ENCODE assay signal across 30 mouse cellular contexts in genomic region chr5:27423766-27424165, GRCm38 (mm10).
DNase-seq lines count a peak whose midpoint lies in the region; ATAC-seq and TF ChIP-seq lines count a peak whose summit lies in the region.
"Had no signal": no experiment of that assay in that cellular context is flagged by ENCODE, and none has a peak within 500 bp of the region (broad histone marks: within the 10 kb centered on the region; RNA-seq: fewer than 3 reads in every experiment).

No protein-coding gene starts in this region.

- no peak for TF ChIP-seq POLR2A in cerebellum, adult 2 months (IDR thresholded peaks at IDR 0.05; ENCODE audit: borderline replicate concordance, insufficient read depth, low read length)

- no peaks in the 10 kb centered on the region for H3K9me3 ChIP-seq in embryonic facial prominence, embryonic 14.5 days (ENCODE audit: control insufficient read depth, low read length)
- no peaks in the 10 kb centered on the region for H3K9me3 ChIP-seq in hindbrain, postnatal 0 days (ENCODE audit: low read length)
- H3K9me3 ChIP-seq in liver, embryonic 12.5 days (replicated peaks): no peaks in the 10 kb centered on the region
- H3K9me3 ChIP-seq: embryonic facial prominence, embryonic 13.5 days; forebrain, embryonic 12.5 days; kidney, embryonic 15.5 days; limb, embryonic 10.5 days; limb, embryonic 15.5 days had no signal

- no peaks in the 10 kb centered on the region for H3K27me3 ChIP-seq in cerebellum, adult 2 months (ENCODE audit: control insufficient read depth, insufficient read depth, low read length)
- no peaks in the 10 kb centered on the region for H3K27me3 ChIP-seq in embryonic facial prominence, embryonic 14.5 days (replicated peaks; ENCODE audit: control insufficient read depth, insufficient read depth, low read length)
- no peaks in the 10 kb centered on the region for H3K27me3 ChIP-seq in hindbrain, postnatal 0 days (ENCODE audit: insufficient read depth, low read length)
- no peaks in the 10 kb centered on the region for H3K27me3 ChIP-seq in liver, embryonic 12.5 days (replicated peaks)
- H3K27me3 ChIP-seq: CH12.LX; embryonic facial prominence, embryonic 13.5 days; forebrain, embryonic 12.5 days; kidney, embryonic 15.5 days; limb, embryonic 15.5 days had no signal

- peak overlapping the region; percentile 13; the same call in 1 of the 2 replicates for H3K27ac ChIP-seq in cerebellum, adult 2 months (ENCODE audit: insufficient read depth, low read length)
- peak overlapping the region; percentile 72; the same call in 1 of the 2 replicates for H3K27ac ChIP-seq in layer of hippocampus, adult 2 months
- H3K27ac ChIP-seq in embryonic facial prominence, embryonic 14.5 days (replicated peaks; ENCODE audit: low read depth, low read length): no peak overlapping the region
- peak overlapping the region; percentile 54; the same call in 1 of the 2 replicates for H3K27ac ChIP-seq in hindbrain, postnatal 0 days
- no peak overlapping the region for H3K27ac ChIP-seq in liver, embryonic 12.5 days
- H3K27ac ChIP-seq: embryonic facial prominence, embryonic 13.5 days; forebrain, embryonic 12.5 days; kidney, embryonic 15.5 days; limb, embryonic 10.5 days; limb, embryonic 15.5 days; liver, embryonic 14.5 days; macrophage had no signal

- H3K4me3 ChIP-seq in cerebellum, adult 2 months (replicated peaks; ENCODE audit: insufficient read depth, low read depth, low read length): no peak overlapping the region
- no peak overlapping the region for H3K4me3 ChIP-seq in layer of hippocampus, adult 2 months
- no peak overlapping the region for H3K4me3 ChIP-seq in embryonic facial prominence, embryonic 14.5 days (ENCODE audit: low read depth, low read length)
- H3K4me3 ChIP-seq in hindbrain, postnatal 0 days (ENCODE audit: low read length): no peak overlapping the region
- no peak overlapping the region for H3K4me3 ChIP-seq in liver, embryonic 12.5 days
- H3K4me3 ChIP-seq: embryonic facial prominence, embryonic 13.5 days; forebrain, embryonic 12.5 days; kidney, embryonic 15.5 days; limb, embryonic 10.5 days; limb, embryonic 15.5 days had no signal

- H3K4me2 ChIP-seq in embryonic facial prominence, embryonic 14.5 days (ENCODE audit: low read depth, low read length): no peak overlapping the region
- H3K4me2 ChIP-seq in hindbrain, postnatal 0 days (ENCODE audit: low read depth, low read length): no peak overlapping the region
- H3K4me2 ChIP-seq in liver, embryonic 12.5 days: no peak overlapping the region
- H3K4me2 ChIP-seq: embryonic facial prominence, embryonic 13.5 days; forebrain, embryonic 12.5 days; heart, embryonic 11.5 days; kidney, embryonic 15.5 days; limb, embryonic 15.5 days had no signal

- no peaks in the 10 kb centered on the region for H3K36me3 ChIP-seq in embryonic facial prominence, embryonic 14.5 days (ENCODE audit: control insufficient read depth, insufficient read depth, low read length)
- no peaks in the 10 kb centered on the region for H3K36me3 ChIP-seq in hindbrain, postnatal 0 days (ENCODE audit: insufficient read depth, low read length)
- no peaks in the 10 kb centered on the region for H3K36me3 ChIP-seq in liver, embryonic 12.5 days
- H3K36me3 ChIP-seq: embryonic facial prominence, embryonic 13.5 days; forebrain, embryonic 12.5 days; kidney, embryonic 15.5 days; limb, embryonic 10.5 days; limb, embryonic 15.5 days had no signal

- 26% methylated on average over 3 of the region's 3 CpGs for WGBS in cerebellum, adult 2 months
- 42% methylated on average over 3 of the region's 3 CpGs for WGBS in embryonic facial prominence, embryonic 14.5 days
- 40% methylated on average over 3 of the region's 3 CpGs for WGBS in hindbrain, postnatal 0 days
- WGBS in liver, embryonic 12.5 days (ENCODE audit: insufficient replicate concordance): 48% methylated on average over 3 of the region's 3 CpGs

- DNase-seq in cerebellum, adult 2 months: no peak
- DNase-seq in cerebellum, postnatal 14 days: no peak
- no peak for DNase-seq in layer of hippocampus, adult 2 months (ENCODE audit: low spot score in 2 of 2)
- no peak for DNase-seq in layer of hippocampus, adult 8-10 months (ENCODE audit: low spot score in 2 of 2)
- peak; percentile 30 for DNase-seq in embryonic facial prominence, embryonic 14.5 days (ENCODE audit: low spot score)
- no peak for DNase-seq in hindbrain, postnatal 0 days (ENCODE audit: low spot score)
- DNase-seq: adrenal gland, adult 2 months; adrenal gland, postnatal 36 days; cerebellum, postnatal 25 days; gastrocnemius, postnatal 14 days; heart, postnatal 36 days; kidney, adult 11 months; kidney, postnatal 25 days; lung, adult 2 months; lung, postnatal 10 days; right cerebral cortex, postnatal 25 days; thymus, postnatal 14 days had no signal

- no peak for TF ChIP-seq CTCF in cerebellum, adult 2 months (IDR thresholded peaks at IDR 0.05; ENCODE audit: borderline replicate concordance, insufficient read depth, low read depth, low read length)
- TF ChIP-seq CTCF in layer of hippocampus, adult 2 months (conservative IDR thresholded peaks at IDR 0.05): no peak
- TF ChIP-seq CTCF in hindbrain, postnatal 0 days (IDR thresholded peaks at IDR 0.05; ENCODE audit: low read depth): no peak

- no peak for ATAC-seq in embryonic facial prominence, embryonic 14.5 days (ENCODE audit: low read depth)
- ATAC-seq in hindbrain, postnatal 0 days: no peak
- ATAC-seq in liver, embryonic 12.5 days: no peak
- ATAC-seq: activated CD4-positive, CD25-positive, alpha-beta regulatory T cell, adult 4 months; inflammation-experienced regulatory T-cells, adult 6 months; midbrain, embryonic 16.5 days had no signal

- no peak overlapping the region for H3K9ac ChIP-seq in embryonic facial prominence, embryonic 14.5 days (ENCODE audit: low read depth, low read length)
- no peak overlapping the region for H3K9ac ChIP-seq in hindbrain, postnatal 0 days (replicated peaks; ENCODE audit: low read length)
- H3K9ac ChIP-seq in liver, embryonic 12.5 days: no peak overlapping the region
- H3K9ac ChIP-seq: embryonic facial prominence, embryonic 13.5 days; forebrain, embryonic 12.5 days; kidney, embryonic 15.5 days; limb, embryonic 15.5 days; liver, embryonic 14.5 days had no signal

- peaks cover 21% of the 10 kb centered on the region for H3K4me1 ChIP-seq in cerebellum, adult 2 months (ENCODE audit: control insufficient read depth, insufficient read depth, low read length)
- no peaks in the 10 kb centered on the region for H3K4me1 ChIP-seq in embryonic facial prominence, embryonic 14.5 days (ENCODE audit: control insufficient read depth, insufficient read depth, low read length)
- peaks cover 2% of the 10 kb centered on the region; the same call in 1 of the 2 replicates for H3K4me1 ChIP-seq in hindbrain, postnatal 0 days (ENCODE audit: insufficient read depth, low read length)
- H3K4me1 ChIP-seq in liver, embryonic 12.5 days: no peaks in the 10 kb centered on the region
- H3K4me1 ChIP-seq: embryonic facial prominence, embryonic 13.5 days; forebrain, embryonic 12.5 days; kidney, embryonic 15.5 days; limb, embryonic 10.5 days; limb, embryonic 15.5 days had no signal

Comparison
In these comparisons a context has a peak if more than half of its experiments do, and no peak if none do; other contexts are left out.
1. H3K27ac ChIP-seq: peak in cerebellum, adult 2 months (single experiment), layer of hippocampus, adult 2 months (single experiment) and hindbrain, postnatal 0 days (single experiment); none in embryonic facial prominence, embryonic 14.5 days (single experiment) and liver, embryonic 12.5 days (single experiment).